Mouse (Mus musculus) neural tube, embryonic 11.5 days (tissue): Measurements from ENCODE around the gene Trim28. TPM values are rescaled to one million over a fixed set of nuclear protein-coding genes. Genes with fewer than 3 reads are reported as not detected.

Experiments
- ATAC-seq: fragments of 200-750 bp; cut with Nextera tagmentation; 2 replicates; pipeline ENCODE4 v1.8.0; 2017; ENCODE audit warnings: moderate number of reproducible peaks, mild to moderate bottlenecking, moderate TSS enrichment, moderate library complexity; ENCODE audit not compliant: insufficient read depth, low FRiP score, low TSS enrichment
- DNase-seq: peaks from one replicate; pipeline ENCODE4 v3.0.0-alpha.2; 2015; ENCODE audit warnings: low spot score
- H3K27ac ChIP-seq: fragments of 300-500 bp; sonication (generic); 2 replicates; pipeline ENCODE4 v1.5.1; 2014; ENCODE audit warnings: low read depth, mild to moderate bottlenecking, low read length
- H3K27me3 ChIP-seq: fragments of 300-500 bp; sonication (generic); 2 replicates; pipeline ENCODE4 v1.6.1; 2014; ENCODE audit warnings: mild to moderate bottlenecking, low read length, mixed read lengths; ENCODE audit not compliant: control insufficient read depth, insufficient read depth
- H3K36me3 ChIP-seq: fragments of 300-500 bp; sonication (generic); 2 replicates; pipeline ENCODE4 v1.6.1; 2014; ENCODE audit warnings: mild to moderate bottlenecking, low read length, moderate library complexity, mixed read lengths; ENCODE audit not compliant: control insufficient read depth, insufficient read depth
- H3K4me1 ChIP-seq: fragments of 300-500 bp; sonication (generic); 2 replicates; pipeline ENCODE4 v1.6.1; 2014; ENCODE audit warnings: low read length, mixed read lengths; ENCODE audit not compliant: control insufficient read depth, insufficient read depth
- H3K4me2 ChIP-seq: fragments of 300-500 bp; sonication (generic); 2 replicates; pipeline ENCODE4 v1.6.1; 2014; ENCODE audit warnings: low read depth, mild to moderate bottlenecking, moderate library complexity
- H3K4me3 ChIP-seq: fragments of 300-500 bp; sonication (generic); 2 replicates; pipeline ENCODE4 v1.5.1; 2014; ENCODE audit warnings: low read depth, low read length
- H3K9ac ChIP-seq: fragments of 300-500 bp; sonication (generic); 2 replicates; pipeline ENCODE4 v1.6.1; 2014; ENCODE audit warnings: mild to moderate bottlenecking, low read length
- H3K9me3 ChIP-seq: fragments of 300-500 bp; sonication (generic); 2 replicates; pipeline ENCODE4 v1.6.1; 2016; ENCODE audit warnings: low read length; ENCODE audit not compliant: control insufficient read depth
- WGBS: fragments of 180-500 bp; shearing (Covaris S2); extraction: QIAGEN DNeasy Blood & Tissue Kit; methylation state at CpG from one replicate; pipeline ENCODE4 v1.1.7; 2014; 5-methylcytosine and 5-hydroxymethylcytosine counted together
- polyA plus RNA-seq: library from polyadenylated mRNA; unstranded; fragments of >200 nt; fragmentation: Nextera tagmentation; extraction: Ambion mirVana; gene quantifications from 2 replicates; pipeline ENCODE4 v1.2.1, GENCODE M21; 2014

The Trim28 gene
- polyA plus RNA-seq, 1 experiment from 2014 or later: 523 TPM

DNA sequence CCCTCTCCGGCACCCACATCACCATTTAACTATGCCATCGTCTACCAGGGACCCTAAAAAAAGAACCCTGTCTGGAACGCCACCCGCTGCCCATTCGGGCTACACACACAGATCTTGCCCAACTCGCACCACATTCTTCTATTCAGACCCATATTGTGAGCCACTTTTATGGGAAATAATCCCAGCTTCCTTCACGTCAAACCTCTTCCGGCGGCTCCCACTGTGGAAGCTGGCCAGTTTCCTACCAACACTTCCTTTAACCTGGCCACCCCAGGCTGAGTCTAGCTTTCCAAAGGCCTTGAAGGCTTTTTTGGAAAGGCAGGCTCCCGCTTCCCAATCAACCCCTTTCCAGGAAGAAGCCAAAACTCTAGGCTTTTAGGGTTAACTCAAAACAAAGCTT, 7.6 kb downstream of the Trim28 start:
- Histone ChIP-seq H3K9ac (no peak overlapping the region), H3K4me2 (no peak overlapping the region), H3K4me3 (no peak overlapping the region), H3K36me3 (peaks cover 5% of the 10 kb centered on the region; the same call in 1 of the 2 replicates), H3K4me1 (peaks cover 8% of the 10 kb centered on the region), H3K27me3 (peaks cover 7% of the 10 kb centered on the region), H3K27ac (no peak overlapping the region), H3K9me3 (no peaks in the 10 kb centered on the region)
- DNase-seq: no peak
- ATAC-seq: no peak
- WGBS: 91% methylated on average over 10 of the region's 10 CpGs

DNA sequence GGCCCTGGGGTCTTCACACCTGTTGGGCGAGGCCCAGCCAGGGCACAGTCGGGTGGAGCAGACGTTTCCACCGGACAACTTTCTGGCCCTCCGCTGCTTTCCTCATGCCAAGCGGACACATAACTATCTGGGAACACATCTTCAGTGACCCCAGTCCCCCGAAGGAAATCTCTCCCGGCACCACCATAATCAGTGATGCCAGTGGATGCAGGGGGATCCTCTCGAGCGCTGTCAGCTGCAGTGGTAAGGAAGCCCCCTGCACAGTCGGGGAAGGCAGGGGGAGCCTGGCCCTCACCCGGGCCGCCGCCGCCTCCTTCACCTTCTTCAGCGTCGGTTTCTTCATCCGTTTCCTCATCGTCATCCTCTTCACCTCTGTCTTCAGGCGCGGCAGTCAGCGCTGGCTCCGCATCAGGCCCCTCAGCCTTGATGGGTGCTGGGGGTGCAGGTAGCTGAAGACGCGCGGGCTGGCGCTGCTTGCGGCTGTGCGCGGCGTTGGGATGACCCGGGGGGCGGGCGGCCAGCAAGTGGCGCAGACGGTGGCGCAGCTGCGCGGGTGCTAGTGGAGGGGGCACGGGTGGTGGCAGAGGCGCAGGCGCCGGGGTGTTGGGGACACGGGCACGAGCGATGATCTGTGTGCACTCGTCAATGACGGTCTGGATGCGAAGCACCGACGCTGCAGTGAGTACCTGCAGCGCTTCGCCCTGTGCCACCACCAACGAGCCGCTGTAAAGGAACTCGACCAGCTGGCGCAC, 8.6 kb downstream of the Trim28 start:
- peak overlapping the region; percentile 11; the same call in 1 of the 2 replicates for H3K9ac ChIP-seq
- H3K4me1 ChIP-seq: peaks cover 8% of the 10 kb centered on the region
- H3K27ac ChIP-seq: no peak overlapping the region
- 28% methylated on average over 57 of the region's 57 CpGs for WGBS
- H3K4me3 ChIP-seq: peak overlapping the region; percentile 12; the same call in 1 of the 2 replicates
- DNase-seq (no peak), ATAC-seq (no peak)
- H3K27me3 ChIP-seq: peaks cover 7% of the 10 kb centered on the region
- no peaks in the 10 kb centered on the region for H3K9me3 ChIP-seq
- peak overlapping the region; percentile 24 for H3K4me2 ChIP-seq
- H3K36me3 ChIP-seq: peaks cover 5% of the 10 kb centered on the region; the same call in 1 of the 2 replicates

DNA sequence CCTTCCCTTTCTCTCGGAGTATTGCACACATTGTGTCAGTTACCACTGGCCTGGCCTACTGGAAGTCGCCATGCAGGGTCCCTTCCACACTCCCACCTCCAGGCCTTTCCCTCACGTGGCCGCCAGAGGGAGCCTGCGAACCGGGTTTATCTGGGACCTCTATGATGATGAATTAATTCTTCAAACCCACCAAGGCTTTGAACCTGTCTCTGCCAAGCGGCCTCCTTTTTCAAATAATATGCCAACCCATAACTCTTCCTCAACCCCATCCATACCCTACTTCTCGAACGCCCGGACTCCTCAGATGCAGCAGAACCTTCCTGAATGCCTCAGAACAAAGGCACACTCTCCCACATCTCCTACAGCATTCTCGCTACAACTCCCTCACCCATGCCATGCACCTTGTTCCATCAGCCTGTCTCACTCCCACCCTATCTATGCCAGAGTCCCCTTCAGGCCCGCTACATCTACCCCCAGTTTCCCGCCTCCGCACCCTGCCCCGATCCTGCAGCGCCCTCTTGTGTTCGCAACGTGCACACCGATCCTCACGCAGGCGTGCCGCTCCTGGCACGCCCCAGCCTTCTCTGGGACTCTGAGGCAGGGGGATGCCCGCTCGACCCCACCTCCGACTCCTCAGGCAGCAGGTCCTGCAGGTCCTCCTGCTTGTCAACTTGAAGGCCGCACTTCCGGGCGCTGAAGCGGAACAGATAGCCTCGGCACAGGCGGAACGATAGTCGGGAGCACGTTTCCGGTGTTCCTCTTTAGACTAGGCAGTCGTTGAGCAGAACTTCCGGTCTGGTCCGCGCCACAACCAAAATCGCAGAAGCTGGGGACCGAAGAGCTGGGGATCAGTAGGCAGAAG, 10.5 kb downstream of the Trim28 start:
- peak overlapping the region; percentile 93 for H3K27ac ChIP-seq
- 1% methylated on average over 42 of the region's 42 CpGs for WGBS
- ATAC-seq (peak; percentile 83), DNase-seq (peak; percentile 96)
- H3K9ac ChIP-seq: peak overlapping the region; percentile 87
- H3K4me3 ChIP-seq: peak overlapping the region; percentile 64
- H3K4me2 ChIP-seq: peak overlapping the region; percentile 83
- H3K9me3 ChIP-seq: no peaks in the 10 kb centered on the region
- H3K4me1 ChIP-seq: peaks cover 8% of the 10 kb centered on the region
- H3K36me3 ChIP-seq: peaks cover 5% of the 10 kb centered on the region; the same call in 1 of the 2 replicates
- peaks cover 7% of the 10 kb centered on the region for H3K27me3 ChIP-seq

DNA sequence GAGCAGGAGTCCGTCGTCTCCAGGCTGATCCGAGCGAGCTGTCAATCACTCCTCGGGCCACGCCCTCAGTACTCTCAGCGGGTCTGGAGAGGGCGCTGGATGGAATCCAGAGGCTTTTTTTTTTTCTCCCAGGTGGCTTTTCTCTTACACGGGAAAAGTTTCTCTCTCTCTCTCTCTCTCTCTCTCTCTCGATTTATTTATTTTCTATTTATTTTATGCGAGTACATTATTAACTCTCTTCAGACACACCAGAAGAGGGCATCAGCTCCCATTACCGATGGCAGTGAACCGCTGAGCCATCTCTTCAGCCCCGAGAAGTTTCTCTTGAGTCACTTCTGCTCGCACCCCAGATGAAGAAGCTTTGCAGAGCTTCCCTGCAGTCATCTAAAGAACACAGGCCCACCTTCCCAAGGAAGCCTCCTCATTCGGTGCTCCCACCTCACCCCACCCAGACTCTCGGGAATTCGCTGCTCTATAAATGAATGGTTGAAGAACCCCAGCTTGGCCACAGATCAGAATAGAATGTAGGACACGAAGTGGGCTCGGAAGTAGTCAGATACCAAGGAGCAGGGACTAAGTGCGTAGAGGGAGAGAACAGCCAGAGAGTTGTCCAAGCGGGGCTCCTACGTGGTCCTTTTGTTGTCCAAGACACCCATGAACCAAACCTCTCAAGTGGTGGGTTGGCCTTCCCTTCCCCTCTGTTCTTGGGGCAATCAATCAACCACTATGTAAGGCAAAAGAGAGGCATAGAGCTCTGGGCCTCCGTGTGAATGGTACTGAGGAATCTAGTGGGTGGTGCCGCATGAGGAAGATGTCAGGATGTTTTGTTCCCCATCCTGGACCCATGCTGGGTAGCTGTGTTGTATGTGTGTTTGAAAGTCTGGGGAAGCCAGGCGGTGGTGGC, 11.3 kb downstream of the Trim28 start, which contains the start of gene Zbtb45:
Gene Zbtb45 (minus strand): TSS at position 30 of the 904 bp plus-strand sequence.
- ATAC-seq (no peak; the same call in 1 of the 2 replicates), DNase-seq (peak; percentile 42)
- peak within 1 kb of the TSS; percentile 93 for H3K27ac ChIP-seq
- peaks cover 7% of the 10 kb centered on the region for H3K27me3 ChIP-seq
- H3K36me3 ChIP-seq: peaks cover 5% of the 10 kb centered on the region; the same call in 1 of the 2 replicates
- H3K9me3 ChIP-seq: no peaks in the 10 kb centered on the region
- H3K4me1 ChIP-seq: peaks cover 8% of the 10 kb centered on the region
- H3K4me2 ChIP-seq: peak within 1 kb of the TSS; percentile 83
- WGBS: 7% methylated on average over 26 of the region's 26 CpGs
- peak within 1 kb of the TSS; percentile 64 for H3K4me3 ChIP-seq
- peak within 1 kb of the TSS; percentile 87 for H3K9ac ChIP-seq

DNA sequence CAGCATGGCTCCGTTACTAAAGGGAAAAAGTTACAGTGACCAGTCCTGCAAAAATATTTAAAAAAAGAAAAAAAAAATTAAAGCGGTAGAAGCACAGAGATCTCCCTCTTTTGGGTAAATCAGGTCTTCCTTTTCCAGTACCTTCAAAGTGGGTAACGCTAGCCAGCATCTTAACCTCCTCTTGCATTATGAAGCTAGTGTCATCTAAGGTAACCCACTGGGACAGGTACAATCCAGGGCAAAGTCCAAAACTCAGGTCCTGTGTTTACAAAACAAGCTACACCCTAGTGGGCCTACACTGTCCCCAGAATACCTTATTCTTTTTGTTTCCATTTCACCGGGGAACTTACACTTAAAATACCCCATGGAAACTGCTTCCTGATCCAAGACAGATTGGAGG, 14.8 kb downstream of the Trim28 start:
- DNase-seq: no peak
- Histone ChIP-seq H3K9me3 (no peaks in the 10 kb centered on the region), H3K4me3 (no peak overlapping the region), H3K36me3 (no peaks in the 10 kb centered on the region), H3K27me3 (no peaks in the 10 kb centered on the region), H3K4me1 (peaks cover 4% of the 10 kb centered on the region; the same call in 1 of the 2 replicates), H3K9ac (no peak overlapping the region), H3K4me2 (no peak overlapping the region), H3K27ac (no peak overlapping the region)
- WGBS: 66% methylated on average over 4 of the region's 4 CpGs
- ATAC-seq: no peak

DNA sequence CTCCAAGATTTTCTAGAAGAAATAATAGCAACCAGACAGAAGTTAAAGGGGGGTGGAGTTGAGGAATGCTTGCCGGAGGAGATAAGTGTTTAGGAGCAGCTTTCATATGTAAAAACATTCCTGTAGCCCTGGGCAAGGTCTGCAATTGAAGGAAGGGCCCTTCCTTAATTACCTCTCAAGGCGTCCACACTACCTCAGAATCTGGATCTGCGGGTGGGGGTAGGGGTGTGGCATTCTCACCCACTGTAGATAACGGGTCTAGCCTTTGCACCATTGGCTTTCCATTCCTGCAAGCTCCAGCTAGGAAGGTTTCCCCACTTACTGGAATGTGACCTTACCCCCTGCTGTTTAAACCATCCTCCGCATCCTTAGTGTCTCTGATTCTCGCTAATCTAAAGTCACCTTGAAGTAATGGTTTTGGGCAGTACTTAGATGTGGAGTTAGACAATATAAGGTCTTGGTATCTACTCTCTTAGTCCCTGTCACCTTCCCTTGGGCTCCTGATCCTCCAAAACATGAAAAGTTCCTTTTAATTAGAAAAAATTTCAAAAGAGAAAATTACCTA, 15.4 kb downstream of the Trim28 start:
- Histone ChIP-seq H3K9me3 (no peaks in the 10 kb centered on the region), H3K4me1 (peaks cover 4% of the 10 kb centered on the region; the same call in 1 of the 2 replicates), H3K4me2 (no peak overlapping the region), H3K27me3 (no peaks in the 10 kb centered on the region), H3K4me3 (no peak overlapping the region), H3K36me3 (no peaks in the 10 kb centered on the region), H3K27ac (no peak overlapping the region), H3K9ac (no peak overlapping the region)
- ATAC-seq (no peak), DNase-seq (no peak)
- 36% methylated on average over 6 of the region's 6 CpGs for WGBS

DNA sequence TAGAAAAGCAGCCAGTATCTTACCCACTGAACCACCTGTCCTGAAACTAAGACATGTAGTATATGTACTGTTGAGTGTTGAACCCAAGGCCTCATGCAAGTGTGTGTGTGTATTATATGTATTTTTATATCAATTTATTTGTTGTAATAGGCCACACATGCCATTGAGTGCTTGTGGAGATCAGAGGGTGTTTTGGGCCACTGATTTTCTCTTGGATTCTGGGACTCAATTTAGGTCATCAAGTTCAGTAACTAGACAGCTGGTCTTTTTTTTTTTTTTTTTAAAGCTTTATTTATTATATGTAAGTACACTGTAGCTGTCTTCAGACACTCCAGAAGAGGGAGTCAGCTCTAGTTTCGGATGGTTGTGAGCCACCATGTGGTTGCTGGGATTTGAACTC, 16.3 kb downstream of the Trim28 start:
- peaks cover 4% of the 10 kb centered on the region; the same call in 1 of the 2 replicates for H3K4me1 ChIP-seq
- WGBS: 81% methylated on average over 1 of the region's 1 CpGs

More for the DNA sequence above, 16.3 kb downstream of the Trim28 start:
- H3K9ac ChIP-seq: no peak overlapping the region
- H3K4me3 ChIP-seq: no peak overlapping the region
- no peaks in the 10 kb centered on the region for H3K36me3 ChIP-seq
- H3K9me3 ChIP-seq: no peaks in the 10 kb centered on the region
- H3K27me3 ChIP-seq: no peaks in the 10 kb centered on the region
- DNase-seq (no peak), ATAC-seq (no peak)
- no peak overlapping the region for H3K27ac ChIP-seq
- H3K4me2 ChIP-seq: no peak overlapping the region
